Mouse (Mus musculus): ENCODE results near the gene Imp3. TPM values are rescaled to one million over a fixed set of nuclear protein-coding genes. Genes with fewer than 3 reads are reported as not detected.
"Not testable (repeated sequence)": the region's sequence is repeated elsewhere in the genome, so short reads cannot be mapped to it uniquely, and the experiment has no call there.

Gene Imp3
- polyA plus RNA-seq, 1 experiment from 2014 or later, result 42.0 TPM

- Histone ChIP-seq H3K27ac (ENCODE audit: low read length) (no peak overlapping the region), H3K9me3 (replicated peaks; ENCODE audit: control insufficient read depth, low read length) (no peaks in the 10 kb centered on the region), H3K9ac (ENCODE audit: low read depth, low read length) (no peak overlapping the region), H3K27me3 (ENCODE audit: control insufficient read depth, insufficient read depth, low read depth, low read length) (no peaks in the 10 kb centered on the region), H3K4me3 (ENCODE audit: low read depth, low read length) (no peak overlapping the region), H3K4me1 (ENCODE audit: control insufficient read depth, low read depth, low read length) (no peaks in the 10 kb centered on the region), H3K36me3 (ENCODE audit: control insufficient read depth, insufficient read depth) (no peaks in the 10 kb centered on the region), H3K4me2 (ENCODE audit: low read depth, low read length) (no peak overlapping the region)
- 70% methylated on average over 11 of the region's 11 CpGs for WGBS (ENCODE audit: insufficient replicate concordance)
- ATAC-seq (ENCODE audit: low read depth), result no peak
Measured at GRCm38 (mm10) chr9:56899409-56899808, 37.9 kb upstream of the Imp3 start.

DNA sequence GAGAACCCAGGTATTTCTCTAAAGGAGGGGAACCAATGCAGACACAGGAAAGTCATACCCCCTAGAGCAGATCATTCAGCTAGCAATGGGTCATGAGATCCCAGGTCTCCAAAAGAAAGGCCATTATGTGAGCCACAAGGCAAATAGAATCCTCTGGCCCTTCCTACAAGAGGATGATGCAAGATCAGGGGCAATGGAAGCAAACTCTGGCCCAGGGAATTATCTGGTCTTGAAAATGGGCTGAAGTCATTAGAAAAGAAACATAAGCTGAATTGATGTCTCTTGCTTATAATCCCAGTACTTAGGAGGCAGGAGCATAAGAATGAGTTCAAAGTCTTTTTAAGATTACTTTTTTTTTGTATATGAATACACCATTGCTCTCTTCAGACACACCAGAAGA, 37.2 kb upstream of the Imp3 start:
- Histone ChIP-seq H3K4me2 (ENCODE audit: low read depth, low read length) (no peak overlapping the region), H3K9me3 (replicated peaks; ENCODE audit: control insufficient read depth, low read length) (no peaks in the 10 kb centered on the region), H3K4me3 (ENCODE audit: low read depth, low read length) (no peak overlapping the region), H3K9ac (ENCODE audit: low read depth, low read length) (no peak overlapping the region), H3K36me3 (ENCODE audit: control insufficient read depth, insufficient read depth) (no peaks in the 10 kb centered on the region), H3K4me1 (ENCODE audit: control insufficient read depth, low read depth, low read length) (no peaks in the 10 kb centered on the region), H3K27me3 (ENCODE audit: control insufficient read depth, insufficient read depth, low read depth, low read length) (no peaks in the 10 kb centered on the region), H3K27ac (ENCODE audit: low read length) (no peak overlapping the region)
- no peak for ATAC-seq (ENCODE audit: low read depth)

DNA sequence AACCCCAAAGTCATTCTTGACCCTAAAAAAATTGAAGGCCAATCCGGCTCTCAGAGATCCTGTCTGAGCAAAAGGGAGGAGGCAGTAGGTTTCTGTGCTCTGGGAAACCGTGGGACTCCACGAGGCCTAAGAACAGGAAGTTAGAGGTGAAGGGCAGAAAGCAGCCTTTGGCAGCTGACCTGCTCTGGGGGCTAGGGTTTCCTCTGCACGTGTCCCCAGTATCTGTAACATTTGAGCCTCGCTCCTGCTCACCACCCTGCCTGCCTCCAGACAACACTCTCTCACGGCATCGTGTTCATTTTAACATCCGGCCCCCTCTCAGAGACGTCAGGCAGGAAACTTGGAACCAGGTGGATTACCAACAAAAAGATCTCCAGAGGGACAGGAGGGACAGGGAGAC, 36.7 kb upstream of the Imp3 start:
- H3K27ac ChIP-seq (ENCODE audit: low read length), result no peak overlapping the region
- H3K9me3 ChIP-seq (replicated peaks; ENCODE audit: control insufficient read depth, low read length), result no peaks in the 10 kb centered on the region

DNA sequence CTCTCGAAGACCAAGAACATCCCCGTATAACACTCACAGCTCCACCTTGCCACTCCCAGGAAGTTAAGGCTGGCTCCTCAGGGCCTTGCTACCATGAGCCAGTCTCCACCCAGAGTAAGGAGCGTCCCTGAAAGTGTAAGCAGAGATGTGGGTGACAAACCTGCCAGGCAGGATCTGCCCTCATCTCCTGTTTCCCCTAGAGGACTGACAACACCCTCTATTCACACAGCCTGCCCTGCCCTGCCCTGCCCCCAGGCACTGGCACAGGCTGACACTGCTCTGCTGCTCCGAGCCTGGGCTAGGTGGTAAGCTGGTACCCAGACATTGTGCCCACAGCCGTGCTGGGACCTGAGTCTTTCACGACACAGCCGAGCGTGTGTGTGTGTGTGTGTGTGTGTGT, 36.1 kb upstream of the Imp3 start:
- Histone ChIP-seq H3K4me2 (ENCODE audit: low read depth, low read length) (no peak overlapping the region), H3K9me3 (replicated peaks; ENCODE audit: control insufficient read depth, low read length) (no peaks in the 10 kb centered on the region), H3K36me3 (ENCODE audit: control insufficient read depth, insufficient read depth) (no peaks in the 10 kb centered on the region), H3K9ac (ENCODE audit: low read depth, low read length) (no peak overlapping the region), H3K27ac (ENCODE audit: low read length) (no peak overlapping the region), H3K27me3 (ENCODE audit: control insufficient read depth, insufficient read depth, low read depth, low read length) (no peaks in the 10 kb centered on the region), H3K4me1 (ENCODE audit: control insufficient read depth, low read depth, low read length) (no peaks in the 10 kb centered on the region), H3K4me3 (ENCODE audit: low read depth, low read length) (no peak overlapping the region)
- WGBS (ENCODE audit: insufficient replicate concordance), result 54% methylated on average over 8 of the region's 8 CpGs
- ATAC-seq (ENCODE audit: low read depth), result no peak

More for the DNA sequence above, 36.7 kb upstream of the Imp3 start:
- Histone ChIP-seq H3K4me2 (ENCODE audit: low read depth, low read length) (no peak overlapping the region), H3K27me3 (ENCODE audit: control insufficient read depth, insufficient read depth, low read depth, low read length) (no peaks in the 10 kb centered on the region), H3K9ac (ENCODE audit: low read depth, low read length) (no peak overlapping the region), H3K36me3 (ENCODE audit: control insufficient read depth, insufficient read depth) (no peaks in the 10 kb centered on the region), H3K4me3 (ENCODE audit: low read depth, low read length) (no peak overlapping the region), H3K4me1 (ENCODE audit: control insufficient read depth, low read depth, low read length) (no peaks in the 10 kb centered on the region)
- ATAC-seq (ENCODE audit: low read depth), result no peak
- 28% methylated on average over 9 of the region's 9 CpGs for WGBS (ENCODE audit: insufficient replicate concordance)

DNA sequence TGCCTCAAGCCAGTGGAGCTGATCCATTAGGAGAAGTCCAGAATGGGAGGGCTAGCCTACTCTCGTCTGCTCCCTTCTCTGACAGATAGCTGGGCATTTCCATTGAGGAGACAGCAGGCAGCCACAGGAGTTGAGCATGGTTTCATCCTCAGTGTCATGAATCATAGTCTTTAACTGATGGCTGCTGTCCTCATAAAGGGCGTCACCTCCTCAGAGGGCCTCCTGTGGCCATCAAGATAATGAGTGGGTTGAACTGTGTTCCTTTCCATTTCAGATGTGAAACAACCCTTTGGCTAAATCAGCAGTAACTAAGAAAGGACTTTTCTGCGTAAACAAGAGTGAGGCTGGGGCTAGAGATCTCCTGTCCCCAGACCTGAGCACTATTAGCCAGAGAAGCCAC, 33.6 kb upstream of the Imp3 start:
- Histone ChIP-seq H3K27ac (ENCODE audit: low read length) (no peak overlapping the region), H3K36me3 (ENCODE audit: control insufficient read depth, insufficient read depth) (no peaks in the 10 kb centered on the region), H3K27me3 (ENCODE audit: control insufficient read depth, insufficient read depth, low read depth, low read length) (no peaks in the 10 kb centered on the region), H3K9ac (ENCODE audit: low read depth, low read length) (no peak overlapping the region), H3K4me3 (ENCODE audit: low read depth, low read length) (no peak overlapping the region), H3K9me3 (replicated peaks; ENCODE audit: control insufficient read depth, low read length) (no peaks in the 10 kb centered on the region), H3K4me1 (ENCODE audit: control insufficient read depth, low read depth, low read length) (no peaks in the 10 kb centered on the region), H3K4me2 (ENCODE audit: low read depth, low read length) (no peak overlapping the region)
- WGBS (ENCODE audit: insufficient replicate concordance), result 36% methylated on average over 3 of the region's 3 CpGs
- no peak for ATAC-seq (ENCODE audit: low read depth)

DNA sequence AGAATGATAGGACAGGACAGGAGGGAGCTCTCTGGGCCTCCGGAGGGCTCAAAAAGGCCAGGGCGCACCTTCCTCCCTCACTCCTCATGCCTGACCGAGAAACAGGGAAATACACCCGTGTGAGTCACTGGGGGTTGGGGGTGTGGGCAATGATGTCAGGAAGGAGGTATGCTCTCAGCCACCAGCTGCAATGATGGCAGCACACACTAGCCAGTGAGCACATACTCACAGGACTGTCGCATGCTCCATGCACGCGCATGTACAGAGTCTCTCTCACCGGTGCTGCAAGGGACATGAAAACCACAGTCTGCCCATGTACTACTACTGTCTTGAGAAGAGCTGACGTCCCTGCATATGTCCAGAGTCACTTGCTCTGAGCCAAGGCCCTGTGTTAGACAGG, 29.7 kb upstream of the Imp3 start:
- H3K9ac ChIP-seq (ENCODE audit: low read depth, low read length), result no peak overlapping the region
- no peaks in the 10 kb centered on the region for H3K9me3 ChIP-seq (replicated peaks; ENCODE audit: control insufficient read depth, low read length)
- H3K27ac ChIP-seq (ENCODE audit: low read length), result no peak overlapping the region
- WGBS (ENCODE audit: insufficient replicate concordance), result 61% methylated on average over 9 of the region's 9 CpGs
- H3K4me3 ChIP-seq (ENCODE audit: low read depth, low read length), result no peak overlapping the region
- no peaks in the 10 kb centered on the region for H3K36me3 ChIP-seq (ENCODE audit: control insufficient read depth, insufficient read depth)
- ATAC-seq (ENCODE audit: low read depth), result no peak
- no peak overlapping the region for H3K4me2 ChIP-seq (ENCODE audit: low read depth, low read length)
- no peaks in the 10 kb centered on the region for H3K27me3 ChIP-seq (ENCODE audit: control insufficient read depth, insufficient read depth, low read depth, low read length)
- no peaks in the 10 kb centered on the region; the same call in 1 of the 2 replicates for H3K4me1 ChIP-seq (ENCODE audit: control insufficient read depth, low read depth, low read length)

DNA sequence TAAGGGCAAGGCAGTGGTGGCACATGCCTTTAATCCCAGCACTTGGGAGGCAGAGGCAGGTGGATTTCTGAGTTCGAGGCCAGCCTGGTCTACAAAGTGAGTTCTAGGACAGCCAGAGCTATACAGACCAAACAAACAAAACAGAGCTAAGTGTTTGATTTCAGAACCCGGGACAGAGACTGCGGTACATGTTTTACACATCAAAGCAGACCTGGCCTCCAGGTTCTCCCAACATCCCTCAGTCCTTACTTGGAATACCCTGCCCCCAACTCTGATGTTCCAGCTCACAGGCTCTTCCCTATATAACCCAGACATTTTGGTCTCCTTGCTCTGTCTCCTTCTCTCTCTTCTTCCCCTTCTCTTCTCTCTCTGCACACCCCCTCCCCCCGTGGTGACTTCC, 27.3 kb upstream of the Imp3 start:
- ATAC-seq (ENCODE audit: low read depth); H3K4me1 ChIP-seq (ENCODE audit: control insufficient read depth, low read depth, low read length); H3K27me3 ChIP-seq (ENCODE audit: control insufficient read depth, insufficient read depth, low read depth, low read length); H3K36me3 ChIP-seq (ENCODE audit: control insufficient read depth, insufficient read depth); H3K4me3 ChIP-seq (ENCODE audit: low read depth, low read length); H3K9ac ChIP-seq (ENCODE audit: low read depth, low read length); H3K27ac ChIP-seq (ENCODE audit: low read length); H3K9me3 ChIP-seq (replicated peaks; ENCODE audit: control insufficient read depth, low read length); H3K4me2 ChIP-seq (ENCODE audit: low read depth, low read length): not testable (repeated sequence)
- WGBS (ENCODE audit: insufficient replicate concordance), result 29% methylated on average over 4 of the region's 4 CpGs

DNA sequence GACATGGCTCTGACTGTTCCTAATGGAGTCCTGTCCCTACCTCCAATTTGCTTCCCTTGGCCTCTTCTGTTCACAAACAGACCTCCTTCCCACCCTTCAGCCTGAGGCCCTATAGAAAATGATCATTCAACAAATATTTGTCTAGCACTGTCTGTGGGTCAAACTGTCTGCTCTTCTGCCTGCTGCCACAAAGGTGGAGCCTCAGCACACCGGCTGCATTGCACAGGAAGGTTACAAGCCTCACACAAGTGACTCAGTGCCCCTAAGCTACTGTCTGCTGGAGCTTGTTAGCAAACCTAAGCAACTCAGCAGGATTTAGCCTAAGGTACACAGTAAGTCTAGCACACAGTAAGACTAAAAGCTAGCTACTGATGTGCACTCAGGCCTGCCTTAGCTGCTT, 26.3 kb upstream of the Imp3 start:
- Histone ChIP-seq H3K27ac (ENCODE audit: low read length) (no peak overlapping the region), H3K4me3 (ENCODE audit: low read depth, low read length) (no peak overlapping the region), H3K27me3 (ENCODE audit: control insufficient read depth, insufficient read depth, low read depth, low read length) (no peaks in the 10 kb centered on the region), H3K9me3 (replicated peaks; ENCODE audit: control insufficient read depth, low read length) (no peaks in the 10 kb centered on the region), H3K36me3 (ENCODE audit: control insufficient read depth, insufficient read depth) (no peaks in the 10 kb centered on the region), H3K4me2 (ENCODE audit: low read depth, low read length) (no peak overlapping the region), H3K9ac (ENCODE audit: low read depth, low read length) (no peak overlapping the region), H3K4me1 (ENCODE audit: control insufficient read depth, low read depth, low read length) (no peaks in the 10 kb centered on the region; the same call in 1 of the 2 replicates)
- 39% methylated on average over 1 of the region's 1 CpGs for WGBS (ENCODE audit: insufficient replicate concordance)
- ATAC-seq (ENCODE audit: low read depth), result peak; percentile 35; the same call in 1 of the 2 replicates

DNA sequence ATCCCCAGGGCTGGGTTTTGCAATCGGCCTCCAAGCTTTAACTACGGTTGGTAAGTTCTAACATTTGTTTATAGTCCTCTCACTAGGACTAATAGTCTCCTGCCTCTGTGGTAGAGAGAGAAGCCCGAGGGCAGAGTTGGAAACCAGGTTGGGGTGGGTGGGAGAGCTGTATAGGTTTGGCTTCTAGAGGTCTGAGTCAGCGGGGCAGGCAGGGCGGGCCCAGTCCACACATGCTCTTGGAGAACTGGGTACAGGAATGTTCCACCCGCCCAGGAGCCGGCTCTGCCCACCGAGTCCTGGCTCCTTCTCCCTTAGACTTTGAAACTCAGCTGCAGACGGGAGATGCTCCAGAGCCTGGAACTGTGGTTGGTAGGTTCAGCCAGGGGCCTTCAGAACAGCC, 23.3 kb upstream of the Imp3 start:
- Histone ChIP-seq H3K4me2 (ENCODE audit: low read depth, low read length) (no peak overlapping the region), H3K9ac (ENCODE audit: low read depth, low read length) (no peak overlapping the region), H3K9me3 (replicated peaks; ENCODE audit: control insufficient read depth, low read length) (no peaks in the 10 kb centered on the region), H3K4me1 (ENCODE audit: control insufficient read depth, low read depth, low read length) (no peaks in the 10 kb centered on the region; the same call in 1 of the 2 replicates), H3K27me3 (ENCODE audit: control insufficient read depth, insufficient read depth, low read depth, low read length) (no peaks in the 10 kb centered on the region), H3K4me3 (ENCODE audit: low read depth, low read length) (no peak overlapping the region), H3K27ac (ENCODE audit: low read length) (no peak overlapping the region), H3K36me3 (ENCODE audit: control insufficient read depth, insufficient read depth) (no peaks in the 10 kb centered on the region)
- ATAC-seq (ENCODE audit: low read depth), result no peak
- 65% methylated on average over 9 of the region's 9 CpGs for WGBS (ENCODE audit: insufficient replicate concordance)

GRCm38 (mm10) chr9:56915116-56915515, 22.2 kb upstream of the Imp3 start:
- no peak for ATAC-seq (ENCODE audit: low read depth)
- H3K36me3 ChIP-seq (ENCODE audit: control insufficient read depth, insufficient read depth), result no peaks in the 10 kb centered on the region
- no peak overlapping the region for H3K27ac ChIP-seq (ENCODE audit: low read length)
- WGBS (ENCODE audit: insufficient replicate concordance), result 80% methylated on average over 1 of the region's 1 CpGs
- H3K4me3 ChIP-seq (ENCODE audit: low read depth, low read length), result no peak overlapping the region
- no peaks in the 10 kb centered on the region for H3K4me1 ChIP-seq (ENCODE audit: control insufficient read depth, low read depth, low read length)
- H3K27me3 ChIP-seq (ENCODE audit: control insufficient read depth, insufficient read depth, low read depth, low read length), result no peaks in the 10 kb centered on the region
- H3K4me2 ChIP-seq (ENCODE audit: low read depth, low read length), result no peak overlapping the region
- H3K9me3 ChIP-seq (replicated peaks; ENCODE audit: control insufficient read depth, low read length), result no peaks in the 10 kb centered on the region
- H3K9ac ChIP-seq (ENCODE audit: low read depth, low read length), result no peak overlapping the region

Data from liver, embryonic 16.5 days (tissue).